Mouse (Mus musculus) liver, embryonic 12.5 days (tissue): Measurements from ENCODE around the gene Tph1. TPM values are rescaled to one million over a fixed set of nuclear protein-coding genes. Genes with fewer than 3 reads are reported as not detected.

Experiments
- polyA plus RNA-seq: library from polyadenylated mRNA; unstranded; fragments of >200 nt; fragmentation: Nextera tagmentation; extraction: Ambion mirVana; gene quantifications from 2 replicates; pipeline ENCODE4 v1.2.1, GENCODE M21; 2016

The Tph1 gene
- polyA plus RNA-seq, 1 experiment from 2014 or later, result not detected

Other genes starting within 250 kb of the Tph1 start
- 8.9 and 9.7 TPM in 2 replicates for gene Sergef, start 32.7 kb downstream of the Tph1 start, polyA plus RNA-seq
- gene Saal1, start 38.1 kb upstream of the Tph1 start, polyA plus RNA-seq, result 21.0 and 21.5 TPM in 2 replicates
- 0.35 and 1.1 TPM in 2 replicates for gene Saa3, start 43.2 kb upstream of the Tph1 start, polyA plus RNA-seq
- gene Saa4, start 60.1 kb upstream of the Tph1 start, polyA plus RNA-seq, result 1.6 and 2.2 TPM in 2 replicates
- gene Saa1, start 70.4 kb upstream of the Tph1 start, polyA plus RNA-seq, result 0.23 and 0.39 TPM in 2 replicates
- gene Saa2, start 79.3 kb upstream of the Tph1 start, polyA plus RNA-seq, result not detected in 2 replicates
- gene Hps5, start 123.5 kb upstream of the Tph1 start, polyA plus RNA-seq, result 9.7 and 10.7 TPM in 2 replicates
- 56.4 and 59.0 TPM in 2 replicates for gene Gtf2h1, start 123.6 kb upstream of the Tph1 start, polyA plus RNA-seq
- 1,680 and 1,789 TPM in 2 replicates for gene Ldha, start 168.9 kb upstream of the Tph1 start, polyA plus RNA-seq
- gene Ldhc, start 188.7 kb upstream of the Tph1 start, polyA plus RNA-seq, result 0.15 and 0.22 TPM in 2 replicates
- 84.7 and 87.5 TPM in 2 replicates for gene Tsg101, start 247.4 kb upstream of the Tph1 start, polyA plus RNA-seq